Mouse (Mus musculus) lung, adult 2 months (tissue): ENCODE results near the gene Ahnak2.

Experiments used
- CTCF ChIP-seq: fragments of 200-500 bp; IDR thresholded peaks from 2 replicates; pipeline ENCODE4 v1.5.1; 2011; ENCODE audit warnings: mild to moderate bottlenecking, low read length, control low read depth; ENCODE audit not compliant: insufficient read depth
- POLR2A ChIP-seq: fragments of 200-500 bp; IDR thresholded peaks from 2 replicates; pipeline ENCODE4 v1.6.1; 2011; ENCODE audit warnings: low read depth, mild to moderate bottlenecking, control low read depth, low read length, borderline replicate concordance; ENCODE audit errors: extremely low read depth

DNA sequence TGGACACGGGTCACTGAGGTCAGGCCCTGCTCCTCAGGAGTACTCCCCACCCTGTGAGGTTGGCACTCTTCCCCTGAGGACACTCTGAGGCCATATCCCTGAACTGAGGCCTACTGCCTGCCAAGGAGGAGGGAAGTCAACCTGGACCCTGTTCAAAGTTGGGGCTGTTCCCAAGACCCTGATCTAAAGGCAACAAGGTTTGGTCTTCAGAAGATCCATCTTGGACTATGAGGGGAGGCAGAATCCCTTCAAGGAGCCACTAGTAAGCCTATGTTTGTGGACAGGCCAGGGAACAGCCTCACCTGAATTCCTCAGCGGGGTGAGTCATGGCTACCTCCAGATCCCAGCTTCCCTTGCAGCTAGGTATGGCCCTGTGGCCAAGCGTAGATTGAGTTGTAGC lies 43.0 kb downstream of the Ahnak2 start:
- no peak for TF ChIP-seq CTCF
- no peak for TF ChIP-seq POLR2A
